Mouse (Mus musculus): ENCODE measurements around the gene 4930519P11Rik. TPM values are rescaled to one million over a fixed set of nuclear protein-coding genes. Genes with fewer than 3 reads are reported as not detected.

4930519P11Rik gene
- total RNA-seq (2014; rRNA removed; ENCODE audit: low replicate concordance): not detected in 2 replicates
- polyA plus RNA-seq (2015; fragmentation: Nextera tagmentation; extraction: Ambion mirVana): not detected in 2 replicates

GRCm38 (mm10) chr2:154613118-154614115 lies at the start of gene 4930519P11Rik, which contains the start of gene Zfp341:
4930519P11Rik (minus strand) TSS chr2:154613437.
Zfp341 (plus strand) TSS chr2:154613297.
- peak; percentile 91 for ATAC-seq (ENCODE audit: insufficient read depth, low read depth)
- H3K27me3 ChIP-seq (ENCODE audit: control insufficient read depth, insufficient read depth, low read length): no peaks in the 10 kb centered on the region
- under 1% methylated on average over 74 of the region's 98 CpGs for WGBS

GRCm38 (mm10) chr2:154659531-154660074 lies 46.4 kb upstream of the 4930519P11Rik start:
- Histone ChIP-seq H3K36me3 (replicated peaks; ENCODE audit: control insufficient read depth, insufficient read depth, low read length) (peaks cover 14% of the 10 kb centered on the region; the same call in 1 of the 2 replicates), H3K9me3 (replicated peaks; ENCODE audit: control insufficient read depth, low read length) (no peaks in the 10 kb centered on the region), H3K27ac (ENCODE audit: low read depth) (peak overlapping the region; percentile 94), H3K4me2 (ENCODE audit: low read depth, low read length) (peak overlapping the region; percentile 94), H3K9ac (replicated peaks; ENCODE audit: low read depth, low read length) (peak overlapping the region; percentile 95; the same call in 1 of the 2 replicates), H3K4me1 (ENCODE audit: control insufficient read depth, insufficient read depth) (peaks cover 19% of the 10 kb centered on the region), H3K4me3 (ENCODE audit: low read depth, low read length) (peak overlapping the region; percentile 10), H3K27me3 (ENCODE audit: control insufficient read depth, insufficient read depth, low read length) (no peaks in the 10 kb centered on the region)
- WGBS: 75% methylated on average over 3 of the region's 5 CpGs
- TF ChIP-seq EP300 (IDR thresholded peaks at IDR 0.05; ENCODE audit: low read depth): no peak
- TF ChIP-seq CTCF (IDR thresholded peaks at IDR 0.05; ENCODE audit: low read depth): no peak
- ATAC-seq (ENCODE audit: insufficient read depth, low read depth) (no peak), DNase-seq (ENCODE audit: low spot score) (no peak)

More at GRCm38 (mm10) chr2:154613118-154614115, at the start of gene 4930519P11Rik, which contains the start of gene Zfp341:
- H3K9me3 ChIP-seq (replicated peaks; ENCODE audit: control insufficient read depth, low read length): no peaks in the 10 kb centered on the region
- H3K4me1 ChIP-seq (ENCODE audit: control insufficient read depth, insufficient read depth): peaks cover 4% of the 10 kb centered on the region; the same call in 1 of the 2 replicates
- peak; percentile 90 for DNase-seq (ENCODE audit: low spot score)
- H3K27ac ChIP-seq (ENCODE audit: low read depth): peak within 1 kb of the TSS; percentile 92
- TF ChIP-seq CTCF (IDR thresholded peaks at IDR 0.05; ENCODE audit: low read depth) (peak; percentile 70), EP300 (IDR thresholded peaks at IDR 0.05; ENCODE audit: low read depth) (0 out of 2 replicates have a peak, but pooled peaks have one; percentile 38)
- H3K4me2 ChIP-seq (ENCODE audit: low read depth, low read length): peak within 1 kb of the TSS; percentile 73
- peak within 1 kb of the TSS; percentile 70 for H3K9ac ChIP-seq (replicated peaks; ENCODE audit: low read depth, low read length)
- no peaks in the 10 kb centered on the region for H3K36me3 ChIP-seq (replicated peaks; ENCODE audit: control insufficient read depth, insufficient read depth, low read length)
- H3K4me3 ChIP-seq (ENCODE audit: low read depth, low read length): peak within 1 kb of the TSS; percentile 53

GRCm38 (mm10) chr2:154659070-154659469 lies 45.8 kb upstream of the 4930519P11Rik start:
- Histone ChIP-seq H3K4me3 (ENCODE audit: low read depth, low read length) (peak overlapping the region; percentile 10; the same call in 1 of the 2 replicates), H3K4me1 (ENCODE audit: control insufficient read depth, insufficient read depth) (peaks cover 19% of the 10 kb centered on the region), H3K27ac (ENCODE audit: low read depth) (peak overlapping the region; percentile 94), H3K9me3 (replicated peaks; ENCODE audit: control insufficient read depth, low read length) (no peaks in the 10 kb centered on the region), H3K9ac (replicated peaks; ENCODE audit: low read depth, low read length) (peak overlapping the region; percentile 95; the same call in 1 of the 2 replicates), H3K27me3 (ENCODE audit: control insufficient read depth, insufficient read depth, low read length) (no peaks in the 10 kb centered on the region), H3K36me3 (replicated peaks; ENCODE audit: control insufficient read depth, insufficient read depth, low read length) (peaks cover 14% of the 10 kb centered on the region; the same call in 1 of the 2 replicates), H3K4me2 (ENCODE audit: low read depth, low read length) (peak overlapping the region; percentile 94)
- ATAC-seq (ENCODE audit: insufficient read depth, low read depth) (no peak), DNase-seq (ENCODE audit: low spot score) (no peak)
- TF ChIP-seq EP300 (IDR thresholded peaks at IDR 0.05; ENCODE audit: low read depth): no peak
- TF ChIP-seq CTCF (IDR thresholded peaks at IDR 0.05; ENCODE audit: low read depth): no peak
- 65% methylated on average over 4 of the region's 4 CpGs for WGBS

DNA sequence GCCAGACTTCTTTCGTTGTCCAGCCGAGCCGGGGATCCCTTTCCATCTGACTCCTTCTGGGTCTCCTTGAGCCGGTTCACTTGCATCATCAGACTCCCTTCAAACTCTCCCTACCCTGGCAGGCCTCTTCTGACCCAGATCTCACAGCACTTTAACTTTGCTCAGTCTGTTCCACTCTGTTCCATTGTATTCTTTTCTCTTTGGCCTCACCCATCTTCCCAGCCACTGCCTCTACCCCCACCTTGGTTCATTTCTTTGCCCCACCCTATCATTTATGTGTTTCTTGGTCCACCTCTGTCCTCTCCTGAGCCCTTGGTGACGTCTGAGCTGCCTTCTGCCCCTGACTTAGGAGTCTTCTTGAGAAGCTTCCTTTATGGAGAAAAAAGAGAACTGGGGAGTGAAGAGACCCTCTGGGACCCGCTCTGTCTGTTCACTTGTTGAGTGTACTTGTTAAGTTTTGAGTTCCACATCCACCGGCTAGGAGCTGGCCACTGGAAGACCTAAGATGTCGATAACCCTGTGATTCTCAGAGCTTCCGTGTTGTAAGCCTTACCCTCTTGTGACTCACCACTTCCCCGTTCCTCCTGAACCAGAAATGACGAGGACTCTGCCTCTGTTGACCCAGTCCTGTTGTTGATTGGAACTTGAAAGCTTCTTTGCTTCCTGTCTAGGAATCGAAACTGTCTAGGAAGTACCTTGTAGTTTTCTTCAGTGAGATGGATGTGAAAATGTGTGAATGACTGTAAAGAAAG lies 44.4 kb upstream of the 4930519P11Rik start:
- peak overlapping the region; percentile 94 for H3K27ac ChIP-seq (ENCODE audit: low read depth)
- H3K4me3 ChIP-seq (ENCODE audit: low read depth, low read length): peak overlapping the region; percentile 93
- no peaks in the 10 kb centered on the region for H3K9me3 ChIP-seq (replicated peaks; ENCODE audit: control insufficient read depth, low read length)
- DNase-seq (ENCODE audit: low spot score) (peak; percentile 80), ATAC-seq (ENCODE audit: insufficient read depth, low read depth) (peak; percentile 5; the same call in 1 of the 2 replicates)
- peaks cover 19% of the 10 kb centered on the region for H3K4me1 ChIP-seq (ENCODE audit: control insufficient read depth, insufficient read depth)
- H3K36me3 ChIP-seq (replicated peaks; ENCODE audit: control insufficient read depth, insufficient read depth, low read length): peaks cover 14% of the 10 kb centered on the region; the same call in 1 of the 2 replicates
- TF ChIP-seq EP300 (IDR thresholded peaks at IDR 0.05; ENCODE audit: low read depth) (no peak), CTCF (IDR thresholded peaks at IDR 0.05; ENCODE audit: low read depth) (no peak)
- peak overlapping the region; percentile 95 for H3K9ac ChIP-seq (replicated peaks; ENCODE audit: low read depth, low read length)
- WGBS: 2% methylated on average over 12 of the region's 12 CpGs
- H3K4me2 ChIP-seq (ENCODE audit: low read depth, low read length): peak overlapping the region; percentile 94
- no peaks in the 10 kb centered on the region for H3K27me3 ChIP-seq (ENCODE audit: control insufficient read depth, insufficient read depth, low read length)

Data from heart, postnatal 0 days (tissue).